Mouse (Mus musculus) small intestine, adult 2 months (tissue): ENCODE measurements at regions not wholly inside any gene's neighbourhood (a gene's known extent, or its start where the extent isn't known, plus 50 kb on each side); places are given as distances from the start of the nearest gene placed in this dataset.

Experiments used
- CTCF ChIP-seq: fragments of 200-500 bp; IDR thresholded peaks from 2 replicates; pipeline ENCODE4 v1.5.1; 2012; ENCODE audit warnings: low read depth, mild to moderate bottlenecking, control low read depth, inconsistent platforms, low read length, moderate library complexity, mixed read lengths; ENCODE audit not compliant: insufficient replicate concordance, insufficient read length; ENCODE audit errors: extremely low read depth
- POLR2A ChIP-seq: fragments of 200-500 bp; IDR thresholded peaks from 2 replicates; pipeline ENCODE4 v1.6.1; 2012; ENCODE audit warnings: low read depth, mild to moderate bottlenecking, control low read depth, inconsistent platforms, low read length, moderate library complexity

DNA sequence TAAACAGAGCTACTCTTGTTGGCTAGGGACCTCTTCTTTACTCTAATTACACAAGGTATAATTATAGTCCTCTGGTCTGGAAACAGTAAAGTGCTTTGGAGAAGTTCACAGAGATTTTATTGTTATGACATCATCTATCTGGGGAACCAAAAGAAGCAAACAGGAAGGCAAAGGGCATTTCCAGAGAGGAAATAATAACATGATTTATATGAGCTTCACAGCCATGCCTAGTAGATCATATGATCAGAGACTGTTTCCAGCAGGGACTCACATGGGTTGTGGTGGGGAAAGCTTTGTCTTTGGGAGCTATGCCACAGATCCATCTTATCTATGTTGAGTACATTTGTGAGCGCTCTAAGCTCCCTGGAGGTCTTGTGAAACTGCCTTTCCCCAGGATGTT lies 178.8 kb upstream of the Tle1 start:
- TF ChIP-seq CTCF: no peak
- no peak for TF ChIP-seq POLR2A
